Mouse (Mus musculus) embryo, embryonic 9.5 days (tissue): ENCODE data around the gene Scyl2.
A peak's percentile ranks its signal among the peaks of the same experiment; 100 is the strongest.

Experiments
- DNase-seq: peaks from one replicate; pipeline ENCODE4 v3.0.0-alpha.2; 2017; ENCODE audit errors: extremely low spot score

Gene Scyl2

GRCm38 (mm10) chr10:89595514-89595913 is 90.6 kb downstream of the Scyl2 start:
- no peak for DNase-seq

- DNase-seq: no peak
Measured at GRCm38 (mm10) chr10:89594309-89594708, 91.8 kb downstream of the Scyl2 start.

- DNase-seq: peak; percentile 3
Measured at GRCm38 (mm10) chr10:89592797-89593196, 93.3 kb downstream of the Scyl2 start.

GRCm38 (mm10) chr10:89589877-89590276 is 96.2 kb downstream of the Scyl2 start:
- DNase-seq: no peak
